Mouse (Mus musculus) thymus, postnatal 0 days (tissue): ENCODE data around the gene Fam187b. TPM values are rescaled to one million over a fixed set of nuclear protein-coding genes. Genes with fewer than 3 reads are reported as not detected.

Experiments
- DNase-seq: peaks from one replicate; pipeline ENCODE4 v3.0.0-alpha.2; 2015; ENCODE audit warnings: low spot score
- polyA plus RNA-seq: library from polyadenylated mRNA; unstranded; fragments of >200 nt; fragmentation: Nextera tagmentation; extraction: Ambion mirVana; gene quantifications from 2 replicates; pipeline ENCODE4 v1.2.1, GENCODE M21; 2015

The Fam187b gene
- polyA plus RNA-seq, 1 experiment from 2014 or later = 1.3 TPM

DNA sequence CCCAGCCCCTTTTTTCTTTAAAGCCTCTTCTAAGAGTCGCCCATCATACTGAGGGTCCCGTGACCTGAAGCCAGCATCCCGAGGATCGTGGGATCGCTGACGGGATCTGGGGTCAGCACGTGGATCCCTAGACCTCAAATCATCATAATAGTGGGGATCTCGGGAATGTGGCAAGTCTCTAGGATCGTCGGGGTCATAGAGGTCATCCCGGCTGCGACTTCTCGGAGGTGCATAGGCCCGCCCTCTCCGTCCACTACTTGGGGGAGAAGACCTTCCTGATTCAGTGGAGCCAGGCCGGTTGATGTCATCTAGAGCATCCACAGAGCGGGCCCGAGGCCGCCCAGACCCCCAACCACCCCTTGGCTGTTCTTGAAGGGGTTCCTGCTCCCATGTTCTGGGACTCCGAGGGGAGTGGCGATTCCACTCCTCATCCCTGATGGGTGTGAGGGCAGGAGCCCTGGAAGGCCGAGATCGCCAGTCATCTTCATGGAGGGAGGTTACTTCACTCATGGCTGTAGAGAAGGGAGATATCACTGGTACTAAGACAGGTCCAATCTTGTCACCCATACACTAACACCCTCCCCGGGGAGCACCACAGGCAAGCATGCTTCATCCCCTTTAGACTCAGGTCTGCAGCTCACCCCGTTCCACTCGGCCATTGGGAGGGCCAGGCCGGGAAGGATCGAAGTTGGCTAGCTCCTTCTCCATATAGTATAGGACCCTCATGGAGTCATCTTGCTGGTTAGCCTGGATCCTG, 15.3 kb upstream of the Fam187b start:
- no peak for DNase-seq

DNA sequence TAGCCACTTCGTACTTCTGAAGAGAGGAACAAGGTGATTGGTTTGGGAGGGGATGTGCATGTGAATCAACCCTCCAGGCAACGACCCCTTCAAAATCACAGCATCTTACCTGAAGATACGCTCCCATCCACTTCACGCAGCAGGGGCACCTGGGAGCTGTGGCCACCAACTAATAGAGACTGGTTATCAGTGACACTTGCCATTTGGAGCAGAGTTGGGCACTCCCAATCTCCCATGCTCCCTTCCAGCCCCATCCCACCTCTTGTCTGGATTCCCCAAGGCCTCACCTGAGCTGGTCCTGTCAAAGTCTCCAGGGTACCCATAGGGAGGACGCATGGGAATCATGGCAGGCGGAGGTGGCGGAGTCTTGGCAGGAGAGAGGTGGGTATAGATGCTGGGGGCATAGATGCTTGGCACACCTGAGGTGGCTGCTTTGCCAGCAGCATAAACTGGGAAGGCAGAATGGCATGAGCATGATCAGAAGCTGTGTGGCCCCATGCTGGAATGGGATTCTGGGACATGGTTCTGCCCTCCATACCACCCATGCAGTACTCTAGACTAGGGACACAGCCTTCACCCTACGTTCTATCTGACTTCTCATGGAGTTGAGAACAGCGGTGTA, 14.6 kb upstream of the Fam187b start:
- no peak for DNase-seq

DNA sequence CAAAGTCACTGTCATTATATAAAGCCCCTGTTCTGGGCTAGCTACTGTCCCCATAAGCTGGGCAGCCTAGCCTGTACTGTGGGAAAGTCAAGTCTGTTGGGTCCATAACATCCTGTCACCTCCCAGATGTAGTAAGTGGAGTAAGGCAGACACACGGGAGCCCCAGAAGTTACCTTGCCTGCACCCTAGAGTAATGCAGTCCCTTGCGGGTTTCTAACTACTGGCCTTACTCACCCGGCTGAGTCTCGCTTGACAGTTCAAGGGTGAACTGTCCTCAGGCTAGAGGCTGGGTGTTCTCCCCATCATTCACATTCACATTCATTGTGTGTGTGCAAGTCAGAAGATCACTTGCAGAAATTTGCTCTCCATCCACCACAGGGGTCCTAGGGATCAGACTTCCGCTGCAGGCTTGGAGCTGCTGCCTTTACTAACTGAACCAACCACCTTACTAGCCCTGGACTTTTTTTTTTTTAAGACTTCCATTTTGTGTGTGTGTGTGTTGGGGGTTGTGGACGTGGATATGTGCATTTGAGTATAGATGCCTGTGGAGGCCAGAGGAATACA, 13.7 kb upstream of the Fam187b start:
- no peak for DNase-seq

DNA sequence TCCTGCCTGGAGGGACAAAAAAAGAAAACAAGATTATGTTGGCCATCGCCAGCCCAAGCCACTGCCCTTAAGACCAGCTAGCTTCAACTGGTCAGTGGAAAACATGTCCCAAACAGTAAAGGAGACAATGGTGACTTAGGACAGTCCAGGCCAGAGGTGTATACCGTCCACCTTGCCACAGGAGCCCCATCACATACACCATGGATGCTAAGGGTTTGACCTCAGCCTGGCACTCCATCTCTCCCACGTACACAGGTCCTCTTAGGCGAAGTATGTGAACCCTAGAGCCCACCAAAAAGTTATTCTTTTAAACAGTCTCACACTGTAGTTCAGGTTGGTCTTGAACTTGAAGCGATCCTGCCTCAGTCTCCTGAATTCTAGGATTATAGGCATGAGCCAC, 10.7 kb upstream of the Fam187b start:
- no peak for DNase-seq

DNA sequence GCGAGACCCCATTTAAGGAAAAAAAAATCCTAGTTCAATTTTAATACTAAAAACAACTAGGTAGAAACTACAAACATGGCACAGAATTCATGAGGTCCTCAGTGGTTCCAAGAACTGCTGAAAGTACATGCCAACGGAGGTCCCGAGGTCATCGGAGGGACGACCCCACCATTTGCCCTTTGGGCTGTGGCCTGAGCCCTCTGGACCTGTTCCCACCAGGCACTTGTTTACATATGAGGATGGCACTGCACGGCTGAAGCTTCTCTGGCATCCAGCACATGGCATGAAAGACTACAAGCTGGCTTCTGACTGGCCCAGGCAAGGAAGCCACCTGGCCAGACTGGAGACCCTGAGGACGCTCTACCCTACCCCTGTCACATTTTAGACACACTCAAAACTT, 9.2 kb upstream of the Fam187b start:
- no peak for DNase-seq

DNA sequence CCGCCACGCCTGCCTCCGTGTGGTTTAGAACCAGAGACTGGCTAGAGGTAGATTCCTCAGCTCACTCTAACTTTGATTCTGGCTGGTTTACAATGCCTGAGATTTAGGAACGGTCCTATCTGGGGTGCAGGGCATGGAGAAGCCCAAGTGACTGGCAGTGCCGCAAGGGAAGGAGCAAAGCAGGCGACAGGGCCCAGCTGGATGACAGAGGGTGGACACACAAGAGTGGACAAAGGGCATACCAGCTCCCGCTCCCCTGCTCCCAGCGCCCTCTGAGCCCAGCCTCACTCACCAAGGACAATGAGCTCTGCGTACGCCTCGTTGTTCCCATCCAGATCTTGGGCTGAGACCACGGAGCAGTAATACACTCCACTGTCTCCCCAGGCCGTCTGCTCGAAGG, 7.9 kb upstream of the Fam187b start:
- no peak for DNase-seq

DNA sequence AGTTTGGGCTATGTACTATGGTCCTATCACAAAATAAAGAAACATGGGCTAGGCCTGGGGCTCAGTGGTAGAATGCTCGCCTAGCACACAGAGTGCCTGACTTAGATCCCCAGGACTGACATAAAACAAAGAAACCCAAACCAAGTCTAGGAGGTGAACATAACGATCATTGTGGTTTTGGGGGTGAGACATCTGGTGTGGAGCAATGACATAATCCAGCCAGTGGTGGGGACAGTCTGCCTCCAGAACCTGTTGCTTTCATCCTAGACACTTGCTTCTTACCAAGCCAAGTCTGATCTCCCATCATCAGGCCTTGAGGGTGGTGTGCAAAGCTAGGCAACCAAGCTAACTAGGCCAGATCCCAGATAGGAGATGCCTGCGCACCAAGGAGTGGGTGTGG, 6.9 kb upstream of the Fam187b start:
- DNase-seq = peak; percentile 53

DNA sequence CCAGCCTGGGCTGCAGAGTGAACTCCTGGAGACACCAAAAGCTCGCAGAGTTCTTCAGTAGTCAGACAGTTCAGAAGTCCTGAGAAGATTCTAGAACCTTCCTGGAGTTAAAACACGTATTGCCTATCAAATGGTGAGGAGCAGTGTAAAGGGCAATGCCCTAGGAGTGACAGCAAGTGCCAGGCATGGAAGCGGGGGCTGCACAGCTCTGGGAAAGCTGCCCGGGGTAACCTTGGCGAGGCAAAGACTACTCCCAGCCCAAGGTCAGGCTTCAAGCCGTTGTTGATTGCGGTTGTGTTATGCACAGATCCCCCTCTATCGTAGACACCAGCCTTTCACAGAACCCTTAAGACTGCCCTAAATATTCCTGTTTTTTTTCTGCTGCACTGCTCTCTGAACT, 5.0 kb upstream of the Fam187b start:
- no peak for DNase-seq

DNA sequence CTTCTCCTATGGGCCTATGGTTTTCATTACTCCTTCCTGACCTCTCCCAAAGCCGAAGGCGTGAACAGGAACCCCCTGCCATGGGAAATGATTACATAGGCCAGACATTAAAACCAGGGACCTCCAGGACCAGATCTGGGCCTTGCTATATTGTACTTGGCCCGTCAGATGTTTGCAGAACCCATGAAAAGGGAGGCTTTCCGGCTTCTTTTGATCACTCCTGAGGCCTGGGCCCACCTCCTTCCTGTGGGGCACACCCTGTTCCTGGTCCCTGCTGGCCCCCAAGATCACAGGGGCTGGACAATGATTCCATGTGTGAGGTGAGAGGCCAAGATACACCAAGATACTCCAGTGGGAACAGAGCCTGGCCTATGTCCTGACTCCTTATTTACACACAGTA, 4.4 kb upstream of the Fam187b start:
- no peak for DNase-seq

DNA sequence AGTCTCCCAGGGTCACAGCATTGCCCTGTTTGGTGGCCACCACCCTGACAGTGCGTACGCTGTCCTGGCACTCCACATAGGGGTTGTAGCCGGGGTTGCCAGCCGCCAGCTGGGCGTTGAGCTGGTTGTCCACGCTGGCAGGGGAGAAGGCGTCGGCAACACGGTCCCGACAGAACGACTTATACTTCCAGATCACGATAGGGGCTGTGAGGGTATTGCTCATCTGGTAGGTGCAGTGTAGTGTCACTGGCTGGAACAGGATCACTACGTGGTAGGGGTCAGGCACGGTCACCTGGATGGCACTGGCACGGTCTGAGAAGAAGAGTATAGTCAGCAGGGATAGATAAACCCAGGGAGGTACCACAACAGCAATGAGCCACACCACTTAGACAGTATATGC, 1.7 kb upstream of the Fam187b start:
- DNase-seq = no peak

DNA sequence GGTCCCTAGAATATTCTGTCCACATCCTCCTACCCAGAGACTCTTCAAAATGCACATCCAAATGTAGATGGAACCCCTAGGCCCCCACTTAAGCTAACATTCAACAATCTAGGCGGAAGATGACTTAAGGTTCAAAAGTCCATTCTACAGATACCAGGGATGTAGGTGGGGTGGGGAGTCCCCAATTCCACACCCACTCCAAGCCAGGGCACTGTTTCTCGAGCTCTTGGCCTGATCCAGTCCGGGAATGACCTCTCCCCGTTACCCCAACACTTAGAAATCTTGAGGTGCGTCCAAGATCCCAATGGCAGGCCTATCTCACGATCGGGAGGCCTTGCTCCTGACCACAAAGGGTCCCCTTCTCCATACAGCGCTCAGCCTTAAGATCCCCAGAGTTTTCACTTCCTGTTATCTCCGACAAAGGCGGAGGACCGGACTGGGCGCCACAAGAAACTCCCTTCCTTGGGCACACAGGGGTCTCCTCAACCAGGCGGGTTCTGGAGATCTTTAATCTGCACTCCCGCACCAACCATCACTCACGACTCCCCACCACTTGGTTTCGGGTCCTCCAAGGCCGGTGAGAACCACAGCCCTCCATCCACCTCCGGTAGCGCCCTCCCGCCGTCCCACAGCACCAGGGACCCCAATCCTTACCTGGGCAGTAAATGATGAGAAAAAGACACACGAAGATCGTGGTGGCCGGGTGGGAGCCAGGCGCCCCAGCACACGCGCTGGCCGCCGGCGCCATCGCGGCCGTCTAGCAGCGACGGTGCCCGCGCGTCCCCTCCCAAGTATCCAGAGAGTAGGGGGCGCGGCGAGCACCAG, 952 bp upstream of the Fam187b start:
- DNase-seq = no peak

DNA sequence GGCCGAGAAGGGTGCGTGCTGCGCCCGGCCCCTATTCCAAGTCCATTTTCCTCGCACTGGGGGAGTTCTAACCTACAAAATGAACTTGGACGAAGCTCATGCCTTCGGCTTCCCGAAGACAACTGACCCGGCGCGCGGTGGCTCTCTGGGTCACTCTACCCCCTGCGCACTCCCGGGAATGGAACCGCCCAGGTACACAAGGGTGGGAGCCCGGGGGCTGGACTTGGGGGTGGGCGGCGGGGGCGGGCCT, 414 bp upstream of the Fam187b start, which contains the start of gene Lsr:
TSS of gene Lsr (minus strand) at position 214 of the 250 bp plus-strand sequence.
- DNase-seq = no peak

DNA sequence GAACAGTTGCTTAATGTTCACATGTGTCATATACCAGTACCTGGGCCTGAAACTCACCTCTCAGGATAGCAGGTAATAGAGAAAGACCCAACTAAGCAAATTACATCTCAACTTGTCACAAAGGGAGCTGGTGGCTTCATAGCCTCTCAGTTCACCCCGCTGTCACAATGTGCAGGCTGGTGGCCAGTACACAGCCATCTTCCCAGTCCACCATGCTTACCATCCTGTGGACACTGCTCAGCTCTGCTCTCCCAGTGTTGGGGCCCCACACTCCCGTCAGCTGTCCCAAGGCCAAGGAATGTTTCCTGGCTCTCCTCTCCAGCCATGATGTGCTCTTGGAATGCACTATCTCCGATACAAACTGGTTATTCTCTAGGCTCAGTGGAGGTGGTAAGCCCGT, 8.1 kb downstream of the Fam187b start:
- DNase-seq = no peak

DNA sequence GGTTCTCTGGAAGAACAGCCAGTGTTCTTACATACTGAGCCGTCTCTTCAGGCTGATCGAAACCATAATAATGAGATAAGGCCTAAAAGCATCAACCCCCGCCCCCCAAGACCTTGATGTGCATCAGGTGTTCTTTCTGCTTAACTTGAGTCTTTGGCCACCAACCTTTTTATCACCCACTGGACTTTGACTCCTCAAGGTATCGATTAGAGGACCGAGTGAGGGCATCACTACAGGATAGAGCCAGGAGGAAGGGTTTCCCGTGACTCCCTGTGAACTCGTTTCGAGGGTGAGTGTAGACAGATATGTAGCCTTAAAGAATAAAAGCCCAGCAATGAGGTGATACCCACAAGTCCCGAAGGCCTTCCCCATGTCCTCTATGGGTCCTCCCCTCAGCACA, 11.8 kb downstream of the Fam187b start:
- DNase-seq = no peak

DNA sequence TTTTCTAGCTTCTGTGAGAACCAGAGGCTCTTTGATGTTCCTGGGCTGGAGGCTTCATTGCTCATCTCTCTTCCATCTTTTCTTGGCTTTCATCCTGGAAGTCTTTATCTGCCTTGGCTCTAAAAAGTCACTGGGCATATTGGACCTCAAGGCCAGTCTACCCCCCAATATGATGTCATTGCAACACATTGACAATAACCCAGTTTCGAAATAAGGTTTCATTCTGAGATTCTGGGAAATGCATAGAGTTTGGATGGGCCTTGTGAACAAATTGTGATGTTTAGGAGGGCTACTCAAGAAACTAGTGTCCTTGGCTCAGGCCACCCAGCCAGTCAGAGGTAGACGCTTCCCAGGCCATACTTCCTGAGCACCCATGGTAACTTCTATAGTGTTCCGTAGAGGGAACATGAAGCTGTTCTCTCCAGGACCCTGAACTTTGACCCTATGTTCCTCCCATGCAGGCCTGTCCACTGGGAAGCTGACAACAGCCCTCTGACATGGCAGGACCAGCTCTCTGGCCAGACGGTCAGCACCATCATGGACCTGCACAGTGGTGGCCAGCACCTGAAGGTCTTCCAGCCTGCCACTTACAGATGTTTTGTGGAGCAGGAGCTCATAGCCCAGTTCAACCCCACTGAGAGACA, 15.1 kb downstream of the Fam187b start:
- DNase-seq = no peak

DNA sequence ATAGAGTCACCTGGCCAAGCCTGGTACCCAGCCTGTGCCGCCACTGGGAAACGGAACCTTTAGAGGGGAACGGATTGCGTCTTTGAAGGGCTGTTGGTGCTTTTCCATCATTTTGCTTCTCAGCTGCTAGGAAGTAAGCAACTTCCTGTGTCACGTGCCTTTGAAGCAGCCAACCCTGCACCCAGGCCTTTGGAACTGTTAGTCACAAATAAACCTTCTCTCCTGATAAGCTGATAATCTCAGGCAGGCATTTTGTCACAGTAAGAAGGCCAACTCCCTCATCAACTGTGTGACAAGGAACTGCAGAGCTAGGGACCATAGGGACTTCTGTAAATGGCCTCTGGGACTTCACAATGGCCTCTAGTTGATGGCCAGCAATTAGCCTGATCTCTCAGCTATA, 18.6 kb downstream of the Fam187b start:
- no peak for DNase-seq

DNA sequence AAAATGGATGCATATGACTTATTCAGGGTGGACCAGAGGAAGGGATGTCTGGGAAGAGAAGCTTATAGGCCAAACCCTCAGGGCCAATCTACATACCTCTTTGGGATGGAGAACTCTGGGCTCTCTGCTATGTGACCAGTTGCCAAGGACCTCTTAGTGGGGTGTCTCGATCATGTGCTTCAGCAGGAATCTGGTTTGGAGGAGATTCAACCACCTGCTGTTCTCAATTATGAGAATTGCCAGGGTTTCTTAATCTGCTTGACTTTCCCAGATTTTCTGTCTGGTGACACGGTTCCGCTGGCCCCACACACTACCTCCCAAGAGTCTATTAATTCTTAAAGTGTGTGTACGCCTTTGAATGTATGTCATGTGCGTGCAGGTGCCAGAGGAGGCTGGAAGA, 20.4 kb downstream of the Fam187b start:
- no peak for DNase-seq

DNA sequence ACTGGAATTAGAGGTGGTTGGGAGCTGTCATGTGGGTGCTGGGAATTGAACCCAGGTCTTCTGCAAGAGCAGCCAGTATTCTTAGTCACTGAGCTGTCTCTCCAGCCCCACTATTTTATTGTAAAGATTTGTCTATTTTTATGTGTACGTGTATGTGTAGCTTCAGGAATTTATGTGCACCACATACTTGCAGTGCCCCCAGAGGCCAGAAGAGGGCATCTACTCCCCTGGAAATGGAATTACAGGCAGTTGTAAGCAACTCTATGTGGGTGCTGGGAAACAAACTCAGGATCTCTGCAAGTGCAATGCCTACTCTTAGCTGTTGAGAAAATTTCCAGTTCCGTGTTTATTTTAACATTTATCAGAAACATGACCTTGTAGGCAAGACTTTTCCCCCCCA, 22.9 kb downstream of the Fam187b start:
- no peak for DNase-seq

DNA sequence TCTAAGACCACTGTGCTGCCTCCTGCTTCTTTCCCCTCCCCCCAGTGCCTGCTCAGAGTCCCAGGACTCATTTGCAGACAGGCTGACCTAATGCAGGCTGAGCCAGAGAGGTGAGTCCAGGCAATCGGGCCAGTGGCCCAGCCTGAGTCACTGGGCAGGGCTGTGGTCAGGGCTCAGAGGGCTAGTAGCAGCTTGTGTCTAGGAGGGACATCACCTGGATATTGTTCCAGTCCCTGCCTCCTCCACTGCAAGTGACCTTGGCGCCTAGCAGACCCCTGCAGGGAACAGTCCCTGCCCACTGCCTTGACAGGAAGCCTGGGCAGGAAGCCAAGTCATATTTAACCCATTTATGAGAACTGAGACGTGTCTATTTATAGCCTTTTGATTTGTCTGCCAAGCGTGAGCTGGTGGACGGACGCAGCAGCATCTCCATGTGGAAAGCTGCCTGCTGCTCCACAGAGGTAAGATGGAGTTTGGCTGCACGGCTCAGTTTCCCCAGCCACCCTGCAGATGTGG, 27.0 kb downstream of the Fam187b start:
- peak; percentile 22 for DNase-seq

DNA sequence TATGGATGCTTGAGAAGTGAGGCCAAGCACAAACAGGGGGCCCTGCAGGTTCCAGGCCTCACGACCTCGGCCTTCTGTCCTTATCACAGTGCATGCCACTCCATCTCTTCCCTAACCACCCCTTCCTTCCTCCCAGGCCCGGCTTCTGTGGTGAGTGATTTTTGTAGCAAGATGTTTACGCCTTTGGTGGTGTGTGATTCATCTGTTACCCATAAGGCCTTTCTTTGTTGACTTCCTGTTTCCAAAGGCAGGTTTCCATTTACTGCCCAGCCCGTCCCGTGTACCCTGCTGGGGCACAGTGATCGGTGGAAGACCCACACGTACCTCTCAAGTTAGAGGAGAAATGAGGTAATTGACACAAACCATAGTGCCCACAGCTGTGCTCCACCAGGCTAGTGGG, 29.1 kb downstream of the Fam187b start:
- DNase-seq = peak; percentile 56

DNA sequence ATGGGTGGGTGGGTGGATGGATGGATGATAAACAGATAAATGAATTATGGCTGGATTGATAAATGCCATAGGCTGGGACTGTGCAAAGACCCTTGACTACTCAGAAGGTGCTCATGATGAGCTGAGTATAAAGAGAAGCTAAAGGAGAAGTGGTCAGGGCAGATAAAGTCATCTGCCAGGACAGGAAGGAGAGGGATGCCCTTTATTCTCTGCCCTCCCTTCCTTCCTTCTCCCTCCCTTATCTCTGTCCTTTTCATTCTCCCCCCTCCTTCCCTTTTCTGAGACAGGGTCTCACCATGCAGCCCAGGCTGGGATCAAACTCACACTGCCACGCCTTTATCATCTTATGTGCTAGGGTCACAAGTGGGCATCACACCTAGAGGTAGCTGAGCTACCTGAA, 34.2 kb downstream of the Fam187b start:
- no peak for DNase-seq

DNA sequence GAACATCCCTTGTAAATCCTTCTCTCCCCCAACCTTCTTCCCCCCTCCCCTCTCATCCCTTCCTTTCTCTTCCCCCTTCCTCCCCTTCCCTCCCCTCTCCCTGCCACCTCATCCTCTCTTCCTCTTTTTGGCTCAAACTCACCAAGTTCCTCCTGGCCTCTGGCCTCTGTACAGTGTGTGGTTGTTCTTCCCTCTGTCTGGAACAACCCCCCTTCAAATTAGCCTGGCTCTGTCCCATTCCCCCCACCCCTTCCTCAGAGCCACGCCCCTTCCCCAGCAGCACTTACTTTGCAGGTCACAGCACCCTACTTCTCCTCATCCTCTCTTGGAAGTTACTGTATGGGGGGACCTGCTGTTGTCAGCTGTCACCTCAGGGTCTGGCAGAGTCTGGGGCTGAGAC, 34.6 kb downstream of the Fam187b start:
- DNase-seq = no peak
